Mouse (Mus musculus) stomach, embryonic 14.5 days (tissue): ENCODE measurements around the gene Sox1. TPM values are rescaled to one million over a fixed set of nuclear protein-coding genes. Genes with fewer than 3 reads are reported as not detected.

Source experiments
- ATAC-seq: fragments of 200-750 bp; cut with Nextera tagmentation; 2 replicates; pipeline ENCODE4 v1.8.0; 2017; ENCODE audit warnings: low read depth, moderate TSS enrichment; ENCODE audit not compliant: insufficient number of reproducible peaks, insufficient read depth, low FRiP score
- H3K27ac ChIP-seq: fragments of 300-500 bp; sonication (generic); 2 replicates; pipeline ENCODE4 v1.5.1; 2014; ENCODE audit warnings: mild to moderate bottlenecking, low read length, moderate library complexity, mixed read lengths
- H3K27me3 ChIP-seq: fragments of 300-500 bp; sonication (generic); 2 replicates; pipeline ENCODE4 v1.6.1; 2014; ENCODE audit warnings: low read length, control low read depth, mixed read lengths; ENCODE audit not compliant: control insufficient read depth, insufficient read depth
- H3K36me3 ChIP-seq: fragments of 300-500 bp; sonication (generic); 2 replicates; pipeline ENCODE4 v1.6.1; 2014; ENCODE audit warnings: mild to moderate bottlenecking, control low read depth, low read length, moderate library complexity, mixed read lengths; ENCODE audit not compliant: control insufficient read depth, insufficient read depth
- H3K4me1 ChIP-seq: fragments of 300-500 bp; sonication (generic); 2 replicates; pipeline ENCODE4 v1.6.1; 2014; ENCODE audit warnings: low read length, control low read depth, mixed read lengths; ENCODE audit not compliant: control insufficient read depth, insufficient read depth
- H3K4me2 ChIP-seq: fragments of 300-500 bp; sonication (generic); replicated peaks from 2 replicates; pipeline ENCODE4 v1.6.1; 2014; ENCODE audit warnings: low read depth, low read length, control low read depth
- H3K4me3 ChIP-seq: fragments of 300-500 bp; sonication (generic); 2 replicates; pipeline ENCODE4 v1.5.1; 2014; ENCODE audit warnings: low read depth, low read length, control low read depth
- H3K9ac ChIP-seq: fragments of 300-500 bp; sonication (generic); replicated peaks from 2 replicates; pipeline ENCODE4 v1.6.1; 2014; ENCODE audit warnings: low read depth, mild to moderate bottlenecking, control low read depth, low read length, moderate library complexity, mixed read lengths
- H3K9me3 ChIP-seq: fragments of 300-500 bp; sonication (generic); 2 replicates; pipeline ENCODE4 v1.6.1; 2016; ENCODE audit warnings: low read depth, low read length, control low read depth; ENCODE audit not compliant: control insufficient read depth
- WGBS: fragments of 180-500 bp; shearing (Covaris S2); extraction: QIAGEN DNeasy Blood & Tissue Kit; methylation state at CpG from one replicate; pipeline ENCODE4 v1.1.7; 2014; 5-methylcytosine and 5-hydroxymethylcytosine counted together
- polyA plus RNA-seq: library from polyadenylated mRNA; unstranded; fragments of >200 nt; fragmentation: Nextera tagmentation; extraction: Ambion mirVana; gene quantifications from 2 replicates; pipeline ENCODE4 v1.2.1, GENCODE M21; 2014

Gene Sox1
- polyA plus RNA-seq, 1 experiment from 2014 or later: not detected

- H3K36me3 ChIP-seq: no peaks in the 10 kb centered on the region
- H3K4me1 ChIP-seq: 0 out of 2 replicates have a peak, but pooled peaks cover 3% of the 10 kb centered on the region
- WGBS: 53% methylated on average over 3 of the region's 3 CpGs
- no peak overlapping the region for H3K4me3 ChIP-seq
- H3K27ac ChIP-seq: no peak overlapping the region
- no peaks in the 10 kb centered on the region for H3K9me3 ChIP-seq
- no peak overlapping the region for H3K4me2 ChIP-seq
- ATAC-seq: no peak
- peaks cover 33% of the 10 kb centered on the region for H3K27me3 ChIP-seq
- no peak overlapping the region for H3K9ac ChIP-seq
Observed at GRCm38 (mm10) chr8:12434771-12435170, 39.7 kb downstream of the Sox1 start.

- ATAC-seq: no peak
- Histone ChIP-seq H3K27ac (no peak overlapping the region), H3K9me3 (no peaks in the 10 kb centered on the region), H3K36me3 (no peaks in the 10 kb centered on the region), H3K4me1 (no peaks in the 10 kb centered on the region), H3K27me3 (peaks cover 5% of the 10 kb centered on the region), H3K4me3 (no peak overlapping the region), H3K9ac (no peak overlapping the region), H3K4me2 (no peak overlapping the region)
- WGBS: 79% methylated on average over 6 of the region's 6 CpGs
Observed at GRCm38 (mm10) chr8:12438021-12438420, 42.9 kb downstream of the Sox1 start.

GRCm38 (mm10) chr8:12439044-12439443 is 43.9 kb downstream of the Sox1 start:
- no peaks in the 10 kb centered on the region for H3K36me3 ChIP-seq
- H3K4me3 ChIP-seq: no peak overlapping the region
- no peaks in the 10 kb centered on the region for H3K4me1 ChIP-seq
- no peaks in the 10 kb centered on the region for H3K9me3 ChIP-seq
- H3K27me3 ChIP-seq: no peaks in the 10 kb centered on the region; the same call in 1 of the 2 replicates
- ATAC-seq: no peak
- H3K4me2 ChIP-seq: no peak overlapping the region
- no peak overlapping the region for H3K9ac ChIP-seq
- no peak overlapping the region for H3K27ac ChIP-seq
- WGBS: 25% methylated on average over 4 of the region's 4 CpGs

GRCm38 (mm10) chr8:12439846-12440245 is 44.8 kb downstream of the Sox1 start:
- peaks cover 5% of the 10 kb centered on the region for H3K27me3 ChIP-seq
- no peak for ATAC-seq
- no peaks in the 10 kb centered on the region for H3K4me1 ChIP-seq
- H3K4me2 ChIP-seq: no peak overlapping the region
- H3K9me3 ChIP-seq: no peaks in the 10 kb centered on the region
- no peak overlapping the region for H3K9ac ChIP-seq
- no peak overlapping the region for H3K4me3 ChIP-seq
- no peaks in the 10 kb centered on the region for H3K36me3 ChIP-seq
- H3K27ac ChIP-seq: no peak overlapping the region
- WGBS: 88% methylated on average over 10 of the region's 10 CpGs

- Histone ChIP-seq H3K36me3 (no peaks in the 10 kb centered on the region), H3K4me1 (no peaks in the 10 kb centered on the region), H3K9me3 (no peaks in the 10 kb centered on the region), H3K9ac (no peak overlapping the region), H3K4me2 (no peak overlapping the region), H3K4me3 (no peak overlapping the region), H3K27ac (no peak overlapping the region), H3K27me3 (peaks cover 14% of the 10 kb centered on the region)
- 84% methylated on average over 4 of the region's 4 CpGs for WGBS
- ATAC-seq: no peak
Observed at GRCm38 (mm10) chr8:12440997-12441396, 45.9 kb downstream of the Sox1 start.

GRCm38 (mm10) chr8:12445258-12445657 is 50.2 kb downstream of the Sox1 start:
- Histone ChIP-seq H3K36me3 (no peaks in the 10 kb centered on the region), H3K9me3 (no peaks in the 10 kb centered on the region)
- ATAC-seq: no peak

GRCm38 (mm10) chr8:12445926-12446680 is 51.0 kb downstream of the Sox1 start:
- no peaks in the 10 kb centered on the region for H3K9me3 ChIP-seq
- 2% methylated on average over 26 of the region's 26 CpGs for WGBS
- ATAC-seq: no peak
- no peak overlapping the region for H3K4me2 ChIP-seq
- no peak overlapping the region for H3K27ac ChIP-seq
- no peaks in the 10 kb centered on the region for H3K36me3 ChIP-seq
- H3K27me3 ChIP-seq: peaks cover 29% of the 10 kb centered on the region
- H3K4me1 ChIP-seq: no peaks in the 10 kb centered on the region
- no peak overlapping the region for H3K9ac ChIP-seq
- no peak overlapping the region for H3K4me3 ChIP-seq

More at GRCm38 (mm10) chr8:12445258-12445657, 50.2 kb downstream of the Sox1 start:
- H3K27ac ChIP-seq: no peak overlapping the region
- 59% methylated on average over 2 of the region's 2 CpGs for WGBS
- H3K27me3 ChIP-seq: peaks cover 29% of the 10 kb centered on the region
- no peaks in the 10 kb centered on the region for H3K4me1 ChIP-seq
- H3K9ac ChIP-seq: no peak overlapping the region
- H3K4me3 ChIP-seq: no peak overlapping the region
- H3K4me2 ChIP-seq: no peak overlapping the region
